Mouse (Mus musculus): Measurements from ENCODE around the gene Rab3c. TPM values are rescaled to one million over a fixed set of nuclear protein-coding genes. Genes with fewer than 3 reads are reported as not detected.

The Rab3c gene
- 0.08 TPM for polyA plus RNA-seq (2017; shearing (Covaris generic))

DNA sequence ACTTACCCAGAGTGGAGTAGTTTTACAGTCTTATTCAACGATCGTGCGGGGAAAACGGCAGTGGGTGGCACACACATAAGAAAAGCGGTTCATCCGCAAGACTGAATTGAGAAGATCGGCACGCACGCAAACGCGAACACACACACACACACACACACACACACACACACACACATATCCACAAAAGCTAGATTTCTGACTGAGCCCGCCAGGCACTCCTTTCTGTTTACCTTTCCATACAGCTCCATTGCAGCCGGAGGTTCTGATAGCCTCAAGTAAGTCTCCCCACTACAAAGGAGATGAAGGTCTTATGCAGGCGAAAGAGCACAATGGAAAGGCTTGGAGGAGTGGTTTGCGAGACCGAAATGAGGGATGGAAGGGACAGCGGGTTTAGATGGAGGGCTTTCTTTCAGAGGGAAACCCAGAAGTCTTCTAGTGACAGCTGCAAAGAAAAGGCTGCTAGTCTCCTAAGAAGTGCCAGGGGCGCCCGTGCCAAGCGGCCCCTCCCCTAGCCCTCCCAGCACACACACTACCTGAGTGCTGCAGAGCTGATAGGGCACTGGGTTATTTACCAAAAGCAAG is at the start of gene Rab3c:
Rab3c (minus strand) TSS at position 434 of the 582 bp plus-strand sequence.

Other genes with a start within 250 kb of the Rab3c start
- 0.23 TPM for gene Gapt, start 76.2 kb upstream of the Rab3c start, polyA plus RNA-seq (2017; shearing (Covaris generic))
- 2.8 TPM for gene Plk2, start 114.0 kb upstream of the Rab3c start, polyA plus RNA-seq (2017; shearing (Covaris generic))

All from CD4-positive, CD25-positive, alpha-beta regulatory T cell (primary cell).